Mouse (Mus musculus): ENCODE results near the gene Me1.

- TF ChIP-seq CTCF (IDR thresholded peaks at IDR 0.05; ENCODE audit: extremely low read depth, insufficient read length, insufficient replicate concordance, low read depth, low read length) (no peak), POLR2A (IDR thresholded peaks at IDR 0.05; ENCODE audit: low read depth, low read length) (no peak)
Observed at GRCm38 (mm10) chr9:86667138-86667750, 28.5 kb downstream of the Me1 start.

All from small intestine, adult 2 months (tissue).